Mouse (Mus musculus): ENCODE measurements around the gene Zfhx3. TPM values are rescaled to one million over a fixed set of nuclear protein-coding genes. Genes with fewer than 3 reads are reported as not detected.

The Zfhx3 gene
- total RNA-seq, 2 experiments from 2014 or later: 4.2 to 5.5 TPM

DNA sequence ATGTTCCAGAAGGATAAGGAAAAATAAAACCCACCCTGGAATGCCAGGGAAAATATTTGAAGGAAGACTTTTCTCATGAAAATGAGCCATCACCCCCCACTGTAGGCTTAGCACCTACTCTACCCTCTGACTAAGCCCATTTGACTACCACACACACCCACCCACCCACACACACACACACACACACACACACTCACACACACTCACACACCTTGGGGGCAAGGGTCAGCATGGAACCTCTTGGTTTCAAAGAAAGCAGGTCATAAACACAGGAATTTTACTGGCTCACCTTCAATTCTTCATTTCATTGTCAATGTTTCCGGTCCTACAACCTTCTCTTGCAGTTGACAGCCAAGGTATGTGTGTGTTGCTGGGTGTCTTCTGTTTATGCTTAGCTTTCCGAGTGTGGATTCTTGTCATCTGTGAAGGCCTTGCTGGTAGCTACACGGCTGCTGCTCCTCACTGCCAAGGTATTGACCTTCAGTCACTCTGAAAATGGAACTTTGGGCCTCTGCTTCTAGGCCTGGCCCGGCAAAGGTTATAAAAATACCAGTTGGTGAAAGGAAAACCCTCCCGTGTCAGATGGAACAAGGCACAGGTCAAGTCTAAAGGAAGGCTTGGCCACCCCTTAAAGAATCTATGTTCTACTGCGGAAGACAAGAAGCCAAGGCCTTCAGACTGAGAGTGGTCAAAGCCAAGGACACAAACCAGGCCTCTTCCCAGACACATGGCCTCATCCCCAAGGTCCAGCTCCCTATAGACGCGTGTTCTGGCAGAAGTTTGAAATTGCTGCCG is 641.6 kb downstream of the Zfhx3 start:
- DNase-seq (ENCODE audit: low spot score in 2 of 2): no peak

- no peak for DNase-seq (ENCODE audit: low spot score in 2 of 2)
These were observed 642.2 kb downstream of the Zfhx3 start for GRCm38 (mm10) chr8:108584662-108584978.

- DNase-seq (ENCODE audit: low spot score in 2 of 2): no peak
These were observed 648.6 kb downstream of the Zfhx3 start for GRCm38 (mm10) chr8:108591037-108591436.

DNA sequence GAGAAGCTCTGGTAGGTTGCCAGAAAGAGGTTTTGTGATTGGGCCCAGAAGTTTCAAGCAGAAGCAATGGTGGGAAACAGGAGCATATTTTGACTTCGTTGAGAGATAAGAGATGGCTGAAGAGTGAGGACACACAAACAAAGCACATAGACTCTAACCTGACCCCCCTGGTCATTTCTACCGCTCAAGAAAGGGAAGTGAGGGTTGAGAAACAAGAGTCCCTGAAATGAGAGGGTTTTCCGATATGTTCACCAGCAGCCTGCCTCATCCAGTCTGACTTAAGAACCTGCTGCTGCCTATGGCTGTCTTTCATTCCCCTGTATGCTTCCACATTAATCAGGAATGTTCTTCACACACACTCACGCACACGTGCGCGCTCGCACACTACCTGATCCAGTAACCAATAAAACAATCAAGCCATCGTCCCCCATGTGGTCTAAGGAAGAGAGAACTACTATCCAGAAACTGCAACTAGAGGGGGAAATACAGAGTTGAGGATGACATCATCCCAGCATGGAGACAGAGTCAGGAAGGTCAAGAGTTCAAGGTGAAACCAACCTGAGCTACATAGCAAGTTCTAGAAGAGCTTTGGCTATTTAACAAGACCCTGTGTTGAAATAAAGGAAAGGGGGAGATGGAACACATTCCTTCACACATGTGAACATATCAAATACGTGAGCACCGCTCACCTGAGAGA is 649.7 kb downstream of the Zfhx3 start:
- no peak for DNase-seq (ENCODE audit: low spot score in 2 of 2)

DNA sequence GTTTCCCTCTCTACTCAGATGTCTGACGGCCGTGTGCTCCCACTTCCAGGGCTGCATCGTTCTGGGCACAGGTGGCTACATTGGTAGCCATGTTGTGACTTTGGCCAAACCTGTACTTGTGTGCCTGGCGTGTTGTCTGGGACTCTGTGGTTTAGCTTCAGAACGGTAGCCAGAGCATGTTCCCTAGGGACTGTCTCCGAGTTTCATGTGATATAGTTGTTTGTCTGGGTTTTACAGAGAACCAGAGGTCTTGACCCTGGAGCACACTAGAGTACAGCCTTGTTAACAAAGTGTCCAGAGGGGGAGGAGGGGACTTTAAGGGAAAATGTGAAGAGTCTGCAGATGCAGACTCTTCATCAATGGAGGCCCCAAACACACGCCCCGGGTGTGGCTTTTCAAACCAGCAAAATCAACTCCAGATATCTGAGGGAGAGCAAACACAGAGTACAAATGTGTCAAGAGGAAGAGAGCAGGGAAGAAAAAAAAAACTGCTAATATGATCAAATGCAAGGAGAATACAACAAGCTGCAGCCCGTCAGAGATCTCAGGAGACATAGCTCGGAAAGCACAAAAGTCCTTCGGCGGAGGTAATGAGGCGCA is 650.6 kb downstream of the Zfhx3 start:
- no peak for DNase-seq (ENCODE audit: low spot score in 2 of 2)

GRCm38 (mm10) chr8:108593891-108594290 is 651.4 kb downstream of the Zfhx3 start:
- no peak for DNase-seq (ENCODE audit: low spot score in 2 of 2)

- DNase-seq (ENCODE audit: low spot score in 2 of 2): no peak
These were observed 652.1 kb downstream of the Zfhx3 start for GRCm38 (mm10) chr8:108594361-108595060.

DNA sequence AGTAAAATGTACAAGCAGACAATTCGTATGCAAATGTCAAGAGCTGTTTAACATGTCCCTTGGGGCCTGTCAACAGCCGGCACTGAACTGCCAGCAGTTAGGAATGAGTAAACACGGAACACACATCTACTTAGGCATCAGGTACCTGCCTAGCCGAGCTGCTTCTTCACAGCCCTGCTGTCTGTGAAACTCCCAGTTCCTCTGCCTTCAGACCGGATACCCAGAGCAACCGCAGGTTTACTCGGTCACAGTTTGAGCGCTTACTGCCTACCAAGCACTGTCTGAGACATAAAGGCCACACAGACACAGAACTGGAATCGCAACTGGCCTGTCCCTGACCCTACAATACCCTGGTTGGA is 652.6 kb downstream of the Zfhx3 start:
- DNase-seq (ENCODE audit: low spot score in 2 of 2): no peak

- no peak for DNase-seq (ENCODE audit: low spot score in 2 of 2)
These were observed 653.5 kb downstream of the Zfhx3 start for GRCm38 (mm10) chr8:108595721-108596495.

DNA sequence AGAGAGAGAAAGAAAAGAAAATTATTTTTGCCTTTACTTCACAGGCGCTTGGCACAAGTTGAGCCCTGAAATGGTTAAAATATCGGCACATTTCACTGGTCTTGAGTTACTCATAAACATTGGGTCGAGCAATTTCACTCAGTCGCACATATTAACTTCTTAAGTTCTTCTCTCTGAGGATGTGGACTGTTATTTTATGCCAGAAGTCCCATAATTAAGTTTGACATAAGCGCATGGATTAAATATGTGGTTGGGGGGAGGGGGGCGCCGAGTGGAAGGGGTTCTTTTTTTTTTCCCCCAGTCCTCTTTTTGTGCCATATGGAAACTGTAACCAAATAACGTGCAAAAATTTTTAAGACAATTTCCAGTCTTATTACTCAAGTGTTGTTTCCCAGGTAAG is 656.6 kb downstream of the Zfhx3 start:
- no peak for DNase-seq (ENCODE audit: low spot score in 2 of 2)

DNA sequence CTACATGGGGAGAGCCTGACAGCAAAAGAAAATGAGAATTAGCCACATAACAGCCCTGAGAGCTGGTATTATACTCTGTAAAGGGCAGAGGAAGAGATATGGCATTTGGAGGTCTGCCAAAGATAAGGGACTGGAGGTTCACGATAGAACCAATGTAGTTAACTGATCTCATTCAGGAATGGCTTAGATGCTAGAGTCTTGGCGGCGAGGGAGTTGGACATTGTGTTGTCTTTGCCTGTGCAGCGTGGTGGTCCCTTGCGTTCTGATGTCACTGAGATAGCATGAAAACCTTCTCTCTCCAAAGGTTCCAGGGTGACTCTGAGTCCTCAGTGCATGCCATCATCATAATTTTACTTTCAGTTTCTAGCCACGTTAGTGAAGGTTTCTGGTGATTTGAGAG is 657.1 kb downstream of the Zfhx3 start:
- DNase-seq (ENCODE audit: low spot score in 2 of 2): no peak

DNA sequence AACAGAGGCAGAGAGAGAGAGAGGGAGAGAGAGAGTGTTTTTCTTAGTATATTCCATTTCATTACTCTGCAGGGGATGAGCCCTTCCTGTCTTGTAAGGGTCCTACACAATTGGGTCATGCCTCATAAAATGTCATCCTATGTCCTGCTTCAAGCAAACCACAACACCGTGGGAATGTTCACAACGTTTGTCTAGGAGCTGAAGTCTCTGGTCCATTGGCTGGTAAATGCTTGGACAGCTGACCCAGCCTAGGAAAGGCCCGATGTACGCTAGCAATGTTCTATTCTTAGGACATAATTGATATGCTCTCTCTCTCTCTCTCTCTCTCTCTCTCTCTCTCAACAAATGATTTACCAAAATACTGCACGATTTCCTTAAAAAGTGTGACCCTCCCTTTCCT is 666.2 kb downstream of the Zfhx3 start:
- no peak for DNase-seq (ENCODE audit: low spot score in 2 of 2)

GRCm38 (mm10) chr8:108609114-108609513 is 666.7 kb downstream of the Zfhx3 start:
- no peak for DNase-seq (ENCODE audit: low spot score in 2 of 2)

GRCm38 (mm10) chr8:108611141-108611674 is 668.8 kb downstream of the Zfhx3 start:
- DNase-seq (ENCODE audit: low spot score in 2 of 2): no peak

GRCm38 (mm10) chr8:108611792-108612413 is 669.5 kb downstream of the Zfhx3 start:
- DNase-seq (ENCODE audit: low spot score in 2 of 2): no peak

DNA sequence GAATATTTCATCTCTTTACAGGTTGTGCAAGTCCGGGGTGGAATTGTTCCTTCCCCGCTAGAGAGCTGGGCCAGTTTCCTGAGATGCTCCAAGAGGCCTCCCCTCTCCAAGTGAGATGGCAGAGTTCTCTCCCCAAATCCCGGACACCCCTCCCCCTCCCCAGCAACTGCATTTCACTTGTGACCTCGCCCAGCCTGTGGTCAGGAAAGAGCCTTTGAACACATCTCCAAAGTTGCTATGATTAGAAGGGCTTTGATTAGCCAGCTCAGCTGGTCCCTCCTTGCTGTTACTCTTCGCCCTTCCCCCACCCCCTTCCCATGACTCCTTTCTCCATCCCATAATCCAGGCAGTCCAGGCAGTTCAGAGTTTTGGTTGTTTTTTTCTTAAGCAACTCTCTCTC is 670.4 kb downstream of the Zfhx3 start:
- DNase-seq (ENCODE audit: low spot score in 2 of 2): no peak

- no peak for DNase-seq (ENCODE audit: low spot score in 2 of 2)
These were observed 670.8 kb downstream of the Zfhx3 start for GRCm38 (mm10) chr8:108613280-108613679.

GRCm38 (mm10) chr8:108621296-108621695 is 678.9 kb downstream of the Zfhx3 start:
- DNase-seq (ENCODE audit: low spot score in 2 of 2): no peak

DNA sequence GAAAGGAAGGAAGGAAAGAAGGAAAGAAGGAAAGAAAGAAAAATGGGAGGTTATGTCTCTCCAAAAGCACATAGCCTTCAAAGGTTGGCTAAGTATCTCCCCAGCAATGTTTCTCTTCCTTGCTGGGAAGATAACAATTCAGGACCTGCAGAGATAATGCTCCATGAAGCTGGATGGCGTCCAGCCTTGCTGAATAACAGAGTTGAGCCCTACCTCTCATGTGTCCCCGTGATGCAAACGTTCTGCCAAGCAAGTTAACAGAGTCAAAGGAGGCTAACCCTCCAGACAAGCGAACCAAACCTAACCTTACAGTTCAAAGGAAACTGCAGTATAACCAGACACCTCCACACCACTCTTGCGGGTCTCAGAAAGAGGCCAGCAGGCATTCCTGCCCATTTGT is 681.2 kb downstream of the Zfhx3 start:
- no peak for DNase-seq (ENCODE audit: low spot score in 2 of 2)

GRCm38 (mm10) chr8:108625571-108626120 is 683.2 kb downstream of the Zfhx3 start:
- no peak for DNase-seq (ENCODE audit: low spot score in 2 of 2)
